Mouse (Mus musculus) liver, adult 2 months (tissue): Measurements from ENCODE around the gene Ces2h.

Experiments
- CTCF ChIP-seq: fragments of 200-500 bp; IDR thresholded peaks from 2 replicates; pipeline ENCODE4 v1.5.1; 2011; ENCODE audit warnings: low read depth, low read length, control low read depth
- POLR2A ChIP-seq: fragments of 200-500 bp; IDR thresholded peaks from 2 replicates; pipeline ENCODE4 v1.6.1; 2011; ENCODE audit warnings: low read length, control low read depth; ENCODE audit not compliant: insufficient read depth; ENCODE audit errors: extremely low read depth

DNA sequence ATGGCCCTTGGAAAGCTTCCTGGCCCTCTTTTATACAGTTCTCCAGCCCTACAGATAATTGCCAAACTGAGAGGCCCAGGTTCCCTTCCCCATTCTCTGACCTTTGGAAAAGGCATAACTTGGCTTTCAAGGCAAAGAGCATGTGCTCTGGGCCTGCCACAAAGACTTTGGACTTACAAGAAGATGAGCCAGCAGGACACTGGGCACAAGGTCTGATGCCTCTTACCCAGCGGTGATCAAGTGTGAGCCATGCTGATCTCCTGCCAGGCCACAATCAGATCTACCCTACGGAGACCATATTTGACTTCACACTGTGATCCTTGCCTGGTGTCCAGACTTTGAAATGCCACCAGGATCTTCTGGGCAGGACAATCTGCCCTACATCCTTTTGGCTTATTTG, 15.7 kb upstream of the Ces2h start:
- TF ChIP-seq CTCF (no peak), POLR2A (no peak)
